Mouse (Mus musculus) E14TG2a.4 (cell line): ENCODE data around the gene Slc25a21.

Experiments
- H3K27me3 ChIP-seq: 2 replicates; pipeline ENCODE4 v1.6.1; 2014; ENCODE audit warnings: low read length, control low read depth; ENCODE audit not compliant: insufficient read depth
- H3K36me3 ChIP-seq: 2 replicates; pipeline ENCODE4 v1.6.1; 2014; ENCODE audit warnings: low read length, control low read depth; ENCODE audit not compliant: insufficient read depth
- H3K4me1 ChIP-seq: replicated peaks from 2 replicates; pipeline ENCODE4 v1.6.1; 2014; ENCODE audit warnings: low read depth, low read length, control low read depth
- H3K4me3 ChIP-seq: replicated peaks from 2 replicates; pipeline ENCODE4 v1.5.1; 2014; ENCODE audit warnings: mild to moderate bottlenecking, low read length
- H3K9me3 ChIP-seq: 2 replicates; pipeline ENCODE4 v1.6.1; 2014; ENCODE audit warnings: low read length, control low read depth
- CTCF ChIP-seq: conservative IDR thresholded peaks from 2 replicates; pipeline ENCODE4 v1.5.1; 2014; ENCODE audit warnings: low read length
- NANOG ChIP-seq: IDR thresholded peaks from 2 replicates; pipeline ENCODE4 v1.6.1; 2014; ENCODE audit warnings: borderline replicate concordance, low read length, mixed read lengths
- POU5F1 ChIP-seq: IDR thresholded peaks from 2 replicates; pipeline ENCODE4 v1.6.1; 2014; ENCODE audit warnings: low read length, borderline replicate concordance

Gene Slc25a21

GRCm38 (mm10) chr12:56688920-56689319 is 508.4 kb downstream of the Slc25a21 start:
- Histone ChIP-seq H3K9me3 (no peaks in the 10 kb centered on the region), H3K36me3 (no peaks in the 10 kb centered on the region), H3K4me3 (no peak overlapping the region), H3K27me3 (peaks cover 90% of the 10 kb centered on the region), H3K4me1 (peaks cover 41% of the 10 kb centered on the region)
- TF ChIP-seq NANOG (no peak), POU5F1 (no peak), CTCF (no peak)

GRCm38 (mm10) chr12:56688482-56688840 is 508.8 kb downstream of the Slc25a21 start:
- Histone ChIP-seq H3K4me3 (no peak overlapping the region), H3K9me3 (no peaks in the 10 kb centered on the region), H3K36me3 (no peaks in the 10 kb centered on the region), H3K4me1 (peaks cover 41% of the 10 kb centered on the region), H3K27me3 (peaks cover 90% of the 10 kb centered on the region)
- TF ChIP-seq CTCF (no peak), NANOG (no peak), POU5F1 (no peak)

DNA sequence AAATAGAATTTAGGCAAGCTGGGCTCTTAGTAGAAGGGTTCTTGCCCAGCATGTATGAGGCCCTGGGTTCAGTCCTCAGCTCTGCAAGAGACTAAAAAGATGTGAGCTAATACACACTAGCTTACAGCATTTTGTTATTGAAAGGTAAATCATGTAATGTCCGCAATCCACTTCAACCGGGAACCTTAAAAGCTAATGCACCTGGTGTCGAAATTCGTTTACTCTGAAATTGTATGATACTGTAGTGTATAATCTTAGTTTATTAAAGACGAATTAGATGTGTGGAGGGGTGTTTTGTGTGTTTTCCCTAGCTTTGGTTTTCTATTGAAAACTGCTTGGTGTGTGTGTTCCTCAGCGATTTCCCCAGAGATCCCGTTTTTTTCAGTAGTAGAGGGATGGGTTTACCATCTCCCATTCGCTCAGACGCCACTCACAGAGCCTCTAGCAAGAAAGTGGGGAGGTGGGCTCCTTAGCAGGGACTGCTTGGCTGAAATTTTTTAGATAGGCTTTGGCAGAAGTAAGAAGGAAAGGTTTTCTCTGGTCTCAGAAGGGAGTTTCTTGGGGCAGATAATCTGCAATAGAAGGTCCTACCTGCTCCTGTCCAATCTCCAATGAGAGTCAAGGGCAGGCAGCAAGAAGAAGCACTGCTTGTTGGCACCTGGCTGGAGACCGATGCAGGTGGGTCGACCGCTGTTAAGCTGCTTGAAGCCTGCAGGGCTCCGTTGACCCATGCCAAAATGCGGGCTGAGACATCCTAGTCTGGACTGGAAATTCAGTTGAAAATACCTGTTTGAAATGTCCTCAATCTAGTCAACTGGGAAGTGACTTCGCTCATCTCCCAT is 509.4 kb downstream of the Slc25a21 start:
- no peaks in the 10 kb centered on the region for H3K9me3 ChIP-seq
- no peak overlapping the region for H3K4me3 ChIP-seq
- peaks cover 89% of the 10 kb centered on the region for H3K27me3 ChIP-seq
- peaks cover 41% of the 10 kb centered on the region for H3K4me1 ChIP-seq
- no peaks in the 10 kb centered on the region for H3K36me3 ChIP-seq
- TF ChIP-seq POU5F1 (no peak), CTCF (no peak), NANOG (no peak)

DNA sequence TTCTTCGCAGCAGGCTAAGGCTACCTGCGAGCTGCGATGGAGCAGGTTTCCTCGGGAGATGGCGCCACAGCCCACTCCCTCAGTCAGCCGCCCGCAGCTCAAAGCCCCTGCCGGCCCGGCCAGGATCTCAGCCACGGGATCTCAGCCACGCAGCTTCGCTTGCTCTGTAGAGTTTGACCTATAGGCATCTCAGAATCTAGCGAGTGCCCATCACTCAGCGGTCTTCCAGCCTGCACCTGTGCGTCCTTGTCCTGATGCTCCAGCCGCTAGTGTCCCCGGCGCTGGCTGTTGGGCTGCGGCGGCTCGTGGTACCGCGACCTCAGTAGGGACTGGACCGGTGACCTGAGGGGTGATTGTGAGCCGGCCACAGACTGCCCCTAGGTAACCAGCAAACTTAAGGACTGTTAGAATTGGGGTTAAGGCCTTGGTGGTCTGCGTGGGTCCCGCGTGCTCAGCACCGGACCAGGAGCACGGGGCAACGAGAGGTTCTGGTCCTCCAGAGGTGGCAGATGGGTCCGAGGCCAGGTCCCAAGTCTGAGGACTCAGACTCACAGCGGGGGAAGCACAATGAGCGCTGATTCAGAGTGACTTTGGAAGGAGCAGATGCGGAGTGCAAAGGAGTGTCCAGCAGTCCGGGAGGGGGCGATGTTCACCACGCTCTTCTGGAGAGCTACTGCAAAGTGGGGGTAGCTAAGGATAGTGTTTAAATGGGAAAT is 516.0 kb downstream of the Slc25a21 start:
- H3K9me3 ChIP-seq, result no peaks in the 10 kb centered on the region
- TF ChIP-seq NANOG (no peak), CTCF (peak; percentile 25)
- peaks cover 80% of the 10 kb centered on the region for H3K27me3 ChIP-seq
- H3K4me3 ChIP-seq, result peak overlapping the region; percentile 73
- H3K36me3 ChIP-seq, result no peaks in the 10 kb centered on the region
- H3K4me1 ChIP-seq, result peaks cover 7% of the 10 kb centered on the region

- H3K4me1 ChIP-seq, result peaks cover 7% of the 10 kb centered on the region
These were observed 519.7 kb downstream of the Slc25a21 start for GRCm38 (mm10) chr12:56677620-56678019.

DNA sequence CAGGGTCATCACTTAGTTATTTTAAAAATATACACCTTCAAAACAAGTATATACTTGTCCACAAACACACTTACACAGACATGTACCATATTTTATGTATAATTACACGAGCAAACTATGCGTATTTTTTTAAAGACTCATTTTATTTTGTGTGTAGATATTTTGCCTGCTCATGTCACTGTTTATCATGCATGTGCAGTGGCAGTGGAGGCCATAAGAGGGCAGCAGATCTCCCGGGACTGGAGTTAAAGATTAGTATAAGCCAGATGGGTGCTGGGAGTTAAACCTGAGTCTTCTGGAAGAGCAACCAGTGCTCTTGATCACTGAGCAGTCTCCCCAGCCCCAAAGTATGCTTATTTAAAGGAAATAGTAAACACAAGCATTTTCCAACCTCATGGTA is 522.5 kb downstream of the Slc25a21 start:
- Histone ChIP-seq H3K36me3 (no peaks in the 10 kb centered on the region), H3K27me3 (peaks cover 29% of the 10 kb centered on the region), H3K9me3 (no peaks in the 10 kb centered on the region), H3K4me1 (no peaks in the 10 kb centered on the region), H3K4me3 (no peak overlapping the region)
- TF ChIP-seq NANOG (no peak), CTCF (peak; percentile 83), POU5F1 (no peak)

More at GRCm38 (mm10) chr12:56677620-56678019, 519.7 kb downstream of the Slc25a21 start:
- Histone ChIP-seq H3K9me3 (no peaks in the 10 kb centered on the region), H3K27me3 (peaks cover 52% of the 10 kb centered on the region), H3K4me3 (no peak overlapping the region), H3K36me3 (no peaks in the 10 kb centered on the region)
- TF ChIP-seq CTCF (no peak), NANOG (no peak), POU5F1 (no peak)

DNA sequence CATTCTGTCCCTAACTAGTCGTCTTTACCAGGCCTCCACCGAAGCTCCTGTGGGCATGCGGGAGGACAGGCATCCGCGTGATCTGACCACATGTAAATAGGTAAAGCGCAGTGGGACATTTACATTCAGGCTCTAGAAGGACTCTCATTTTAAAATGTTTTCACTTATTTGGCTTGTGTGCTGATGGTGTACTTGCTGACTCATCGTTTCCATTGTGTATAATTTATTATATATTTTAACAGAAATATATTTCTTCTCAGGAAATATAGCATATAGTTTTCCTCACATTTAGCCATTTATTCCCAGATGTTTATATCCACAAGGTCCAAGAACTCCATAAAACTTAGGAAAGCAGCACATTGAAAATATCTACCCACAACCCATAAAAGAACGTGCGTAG is 526.5 kb downstream of the Slc25a21 start:
- no peaks in the 10 kb centered on the region for H3K9me3 ChIP-seq
- no peaks in the 10 kb centered on the region for H3K4me1 ChIP-seq
- H3K4me3 ChIP-seq, result no peak overlapping the region
- TF ChIP-seq NANOG, result no peak
- no peak for TF ChIP-seq POU5F1
- TF ChIP-seq CTCF, result no peak
- no peaks in the 10 kb centered on the region for H3K36me3 ChIP-seq
- peaks cover 8% of the 10 kb centered on the region; the same call in 1 of the 2 replicates for H3K27me3 ChIP-seq

DNA sequence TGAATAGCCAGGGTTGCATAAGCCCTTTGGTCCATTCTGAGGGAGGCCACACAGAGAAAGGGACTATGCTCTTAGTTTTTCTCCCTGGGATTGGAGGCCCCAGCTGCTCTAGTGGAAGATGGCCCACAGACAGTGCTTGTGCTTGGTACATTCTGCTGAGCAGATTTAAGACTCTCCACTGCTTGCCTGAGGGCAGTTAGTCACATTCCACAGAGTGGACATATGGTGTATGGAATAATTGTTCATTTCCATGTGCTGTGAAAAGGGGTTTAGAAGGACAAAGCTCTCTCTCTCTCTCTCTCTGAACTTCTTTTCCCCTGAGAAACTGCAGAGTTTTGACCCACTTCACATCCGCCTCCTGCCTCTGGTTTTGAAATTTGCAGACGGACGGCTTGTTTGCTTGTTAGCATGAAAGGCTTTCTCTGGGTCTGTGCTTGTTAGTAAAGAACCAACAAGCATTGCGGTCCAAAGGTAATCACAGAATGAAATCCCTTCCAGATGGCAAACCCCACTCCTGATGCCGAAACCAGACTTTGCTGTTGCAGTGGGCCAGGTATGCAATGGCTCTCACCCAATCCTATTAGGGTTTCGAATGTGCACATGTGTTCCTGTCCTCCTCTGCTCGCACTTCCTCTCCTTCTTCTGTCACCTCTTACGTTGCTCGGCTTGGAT is 527.7 kb downstream of the Slc25a21 start:
- TF ChIP-seq NANOG, result no peak
- TF ChIP-seq CTCF, result no peak
- no peaks in the 10 kb centered on the region for H3K36me3 ChIP-seq
- no peaks in the 10 kb centered on the region for H3K9me3 ChIP-seq
- H3K27me3 ChIP-seq, result peaks cover 8% of the 10 kb centered on the region; the same call in 1 of the 2 replicates
- no peak overlapping the region for H3K4me3 ChIP-seq
- no peaks in the 10 kb centered on the region for H3K4me1 ChIP-seq
